28 mouse cellular contexts compared by ENCODE assay signal in genomic region chr14:28288926-28289325, GRCm38 (mm10).
"Had no signal": no experiment of that assay in that cellular context is flagged by ENCODE, and none has a peak within 500 bp of the region (broad histone marks: within the 10 kb centered on the region; RNA-seq: fewer than 3 reads in every experiment).

No protein-coding gene starts in this region.

- H3K4me1 ChIP-seq: liver, embryonic 12.5 days; liver, embryonic 13.5 days; liver, embryonic 15.5 days; lung, embryonic 15.5 days; megakaryocyte, embryonic 14.5 days; midbrain, embryonic 10.5 days; midbrain, embryonic 12.5 days; midbrain, embryonic 13.5 days; midbrain, embryonic 15.5 days; neural tube, embryonic 12.5 days had no signal

- H3K4me3 ChIP-seq: limb, embryonic 10.5 days; limb, embryonic 12.5 days; limb, embryonic 13.5 days; limb, embryonic 15.5 days; liver, embryonic 12.5 days; liver, embryonic 13.5 days; liver, embryonic 15.5 days; lung, embryonic 15.5 days; megakaryocyte, embryonic 14.5 days; midbrain, embryonic 10.5 days; midbrain, embryonic 12.5 days; midbrain, embryonic 13.5 days; midbrain, embryonic 15.5 days; myocyte; neural tube, embryonic 12.5 days had no signal

- DNase-seq: left cerebral cortex, postnatal 4 days; liver; liver, embryonic 13.5 days; liver, postnatal 0 days; lung, adult 18-20 months; lung, adult 2 months; lung, embryonic 14.5 days; lung, postnatal 10 days; lung, postnatal 14 days; lung, postnatal 36 days; lung, postnatal 4 days; midbrain, embryonic 14.5 days had no signal

- H3K27me3 ChIP-seq: limb, embryonic 12.5 days; limb, embryonic 13.5 days; limb, embryonic 15.5 days; liver, embryonic 12.5 days; liver, embryonic 13.5 days; liver, embryonic 15.5 days; megakaryocyte, embryonic 14.5 days; midbrain, embryonic 12.5 days; midbrain, embryonic 15.5 days; neural tube, embryonic 12.5 days had no signal

- H3K27ac ChIP-seq: limb, embryonic 10.5 days; limb, embryonic 12.5 days; limb, embryonic 13.5 days; limb, embryonic 15.5 days; liver, embryonic 12.5 days; liver, embryonic 13.5 days; liver, embryonic 14.5 days; liver, embryonic 15.5 days; lung, embryonic 15.5 days; macrophage; midbrain, embryonic 10.5 days; midbrain, embryonic 12.5 days; midbrain, embryonic 13.5 days; midbrain, embryonic 15.5 days; neural tube, embryonic 12.5 days had no signal
